22 mouse cellular contexts compared by ENCODE assay signal in the genomic region with DNA sequence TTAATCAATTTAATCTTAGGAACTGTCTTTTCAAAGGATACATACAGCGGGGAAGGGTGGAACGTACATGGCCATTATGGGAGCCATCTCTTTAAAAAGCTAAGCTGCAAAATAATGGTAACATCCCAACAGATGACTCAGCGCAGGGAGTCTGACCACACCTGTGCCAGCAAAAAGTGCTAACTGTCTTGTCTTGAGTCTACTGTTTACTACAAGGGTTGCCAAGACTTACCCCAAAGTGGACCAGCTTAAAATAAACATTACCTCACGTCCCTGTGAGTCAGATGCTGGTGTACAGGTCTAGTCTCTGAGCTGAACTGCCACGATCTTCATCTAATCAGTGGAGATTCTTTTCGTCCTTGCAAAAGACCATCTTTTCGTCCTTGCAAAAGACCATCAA. TPM values are rescaled to one million over a fixed set of nuclear protein-coding genes. Genes with fewer than 3 reads are reported as not detected.
A peak's percentile ranks its signal among the peaks of the same experiment; 100 is the strongest.
DNase-seq lines count a peak whose midpoint lies in the region; ATAC-seq and TF ChIP-seq lines count a peak whose summit lies in the region.
"Had no signal": no experiment of that assay in that cellular context is flagged by ENCODE, and none has a peak within 500 bp of the region (broad histone marks: within the 10 kb centered on the region; RNA-seq: fewer than 3 reads in every experiment).

No protein-coding gene starts in this region.

- WGBS in heart, adult 2 months = 50% methylated on average over 7 of the region's 7 CpGs
- whole genome bisulfite sequencing in thymus, adult 2 months = 82% methylated on average over 7 of the region's 7 CpGs

- no peak for TF ChIP-seq POLR2A in heart, adult 2 months (IDR thresholded peaks at IDR 0.05; ENCODE audit: insufficient read depth, low read depth, low read length)
- no peak for TF ChIP-seq POLR2A in thymus, adult 2 months (IDR thresholded peaks at IDR 0.05; ENCODE audit: control insufficient read depth, extremely low read depth, insufficient read depth, low read length, poor library complexity)

- intact Hi-C loops in heart, adult 2 months (cut with DNase I) = loop anchor here (5.0 kb wide), 2 partner anchors 38 to 112 kb away; no protein-coding TSS in a partner anchor
- intact Hi-C loops in heart, postnatal 25 days (cut with DNase I) = loop anchor here (5.0 kb wide), 1 partner anchor 88 kb away; no protein-coding TSS in a partner anchor

- ATAC-seq in cerebellum, adult (ENCODE audit: insufficient number of reproducible peaks, low FRiP score, low TSS enrichment) = no peak
- ATAC-seq: forebrain, embryonic 14.5 days; midbrain, embryonic 13.5 days had no signal

- no peaks in the 10 kb centered on the region; the same call in 1 of the 2 replicates for H3K36me3 ChIP-seq in heart, adult 2 months (ENCODE audit: control insufficient read depth, insufficient read depth, low read length)
- no peaks in the 10 kb centered on the region for H3K36me3 ChIP-seq in thymus, adult 2 months (ENCODE audit: control insufficient read depth, insufficient read depth, low read length)
- H3K36me3 ChIP-seq: embryonic facial prominence, embryonic 12.5 days; midbrain, embryonic 13.5 days had no signal

- no peaks in the 10 kb centered on the region for H3K79me2 ChIP-seq in heart, adult 2 months (replicated peaks; ENCODE audit: control insufficient read depth, insufficient read depth, low read length)

- H3K27me3 ChIP-seq in heart, adult 2 months (ENCODE audit: control insufficient read depth, insufficient read depth, low read length) = no peaks in the 10 kb centered on the region
- no peaks in the 10 kb centered on the region for H3K27me3 ChIP-seq in thymus, adult 2 months (ENCODE audit: control insufficient read depth, insufficient read depth, low read length)
- H3K27me3 ChIP-seq: CH12.LX; embryonic facial prominence, embryonic 12.5 days; midbrain, embryonic 13.5 days had no signal

- peaks cover 4% of the 10 kb centered on the region; the same call in 1 of the 2 replicates for H3K4me1 ChIP-seq in heart, adult 2 months (ENCODE audit: control insufficient read depth, insufficient read depth, low read length)
- H3K4me1 ChIP-seq in thymus, adult 2 months (replicated peaks; ENCODE audit: control insufficient read depth, insufficient read depth, low read length) = no peaks in the 10 kb centered on the region

- no peak for TF ChIP-seq CTCF in heart, adult 2 months (IDR thresholded peaks at IDR 0.05)
- TF ChIP-seq CTCF in thymus, adult 2 months (IDR thresholded peaks at IDR 0.05; ENCODE audit: borderline replicate concordance, control insufficient read depth, extremely low read depth, insufficient read depth, low read length, poor library complexity) = no peak

- H3K9ac ChIP-seq in heart, adult 2 months (ENCODE audit: low read depth, low read length) = no peak overlapping the region
- H3K9ac ChIP-seq: embryonic facial prominence, embryonic 12.5 days; liver, embryonic 14.5 days; midbrain, embryonic 13.5 days had no signal

- no peak overlapping the region for H3K4me3 ChIP-seq in heart, adult 2 months
- no peak overlapping the region for H3K4me3 ChIP-seq in thymus, adult 2 months (ENCODE audit: control insufficient read depth, insufficient read depth, low read length)
- H3K4me3 ChIP-seq: embryonic facial prominence, embryonic 12.5 days; erythroblast, embryonic 14.5 days; layer of hippocampus, adult 2 months; midbrain, embryonic 13.5 days had no signal

- peak; percentile 22 for DNase-seq in cerebellum, adult 9-10 months
- peak in 1 of 2 experiments; percentile 24 for DNase-seq in heart, adult 2 months
- no peak for DNase-seq in heart, postnatal 25 days (ENCODE audit: low spot score)
- DNase-seq in urinary bladder, postnatal 14 days (ENCODE audit: low spot score) = peak; percentile 16
- DNase-seq in urinary bladder, postnatal 25 days (ENCODE audit: low spot score) = no peak
- no peak for DNase-seq in adipocyte (ENCODE audit: low spot score)
- no peak for DNase-seq in thymus, adult 2 months
- DNase-seq: adrenal gland, adult 8-10 months; cerebellum, postnatal 10 days; kidney, adult 8-10 months; kidney, postnatal 14 days; layer of hippocampus, postnatal 36 days; spleen, adult 18-20 months; thymus, adult 18-20 months had no signal

- H3K27ac ChIP-seq in heart, adult 2 months = peak overlapping the region; percentile 23
- no peak overlapping the region for H3K27ac ChIP-seq in thymus, adult 2 months (ENCODE audit: control insufficient read depth, insufficient read depth, low read length)
- H3K27ac ChIP-seq: embryonic facial prominence, embryonic 12.5 days; layer of hippocampus, adult 2 months; liver, embryonic 14.5 days; midbrain, embryonic 13.5 days had no signal

- no peak for TF ChIP-seq EP300 in heart, adult 2 months (IDR thresholded peaks at IDR 0.05; ENCODE audit: insufficient read depth, low read depth, low read length)

RNA-seq across cellular contexts. Expression of gene Tln2, which starts 14.7 kb away (rescaled TPM):
- 10 to 100 TPM; 67.1 to 78.2 TPM for total RNA-seq in heart, adult 2 months (2021)
- polyA plus RNA-seq in heart, adult 2 months (2012; rRNA removed) = 20.1 and 29.3 TPM in 2 replicates
- 10 to 100 TPM; 89.4 to 91.5 TPM for total RNA-seq in heart, postnatal 25 days (2021)
- polyA plus RNA-seq in thymus, adult 2 months (2012; rRNA removed) = 2.2 and 3.7 TPM in 2 replicates

Comparison
In these comparisons a context has a peak if more than half of its experiments do, and no peak if none do; other contexts are left out.
1. DNase-seq: peak in cerebellum, adult 9-10 months (single experiment) and urinary bladder, postnatal 14 days (single experiment); none in heart, postnatal 25 days (single experiment), urinary bladder, postnatal 25 days (single experiment), adipocyte (single experiment) and thymus, adult 2 months (single experiment).